17 mouse cellular contexts compared by ENCODE assay signal in genomic region chr1:95065620-95066019, GRCm38 (mm10).
"Had no signal": no experiment of that assay in that cellular context is flagged by ENCODE, and none has a peak within 500 bp of the region (broad histone marks: within the 10 kb centered on the region; RNA-seq: fewer than 3 reads in every experiment).

No protein-coding gene starts in this region.

- H3K36me3 ChIP-seq: neural tube, embryonic 12.5 days; neural tube, embryonic 13.5 days; neural tube, embryonic 15.5 days; stomach, embryonic 15.5 days had no signal

- H3K27ac ChIP-seq: neural tube, embryonic 12.5 days; neural tube, embryonic 13.5 days; neural tube, embryonic 15.5 days; stomach, embryonic 15.5 days; stomach, postnatal 0 days had no signal

- H3K9me3 ChIP-seq: neural tube, embryonic 12.5 days; neural tube, embryonic 13.5 days; neural tube, embryonic 15.5 days; stomach, embryonic 15.5 days had no signal

- H3K4me3 ChIP-seq: neural tube, embryonic 12.5 days; neural tube, embryonic 13.5 days; neural tube, embryonic 15.5 days; stomach, embryonic 15.5 days had no signal

- H3K4me1 ChIP-seq: neural tube, embryonic 12.5 days; neural tube, embryonic 13.5 days; neural tube, embryonic 15.5 days; stomach, embryonic 15.5 days had no signal

- DNase-seq: retina, postnatal 1 day; right cerebral cortex, adult 18-20 months; right cerebral cortex, postnatal 14 days; right cerebral cortex, postnatal 25 days; right cerebral cortex, postnatal 4 days; spleen, adult 18-20 months; thymus, adult 18-20 months; thymus, adult 2 months; thymus, postnatal 14 days; thymus, postnatal 25 days; thymus, postnatal 36 days; thymus, postnatal 4 days had no signal

- H3K27me3 ChIP-seq: neural tube, embryonic 12.5 days; neural tube, embryonic 13.5 days; neural tube, embryonic 15.5 days; stomach, embryonic 15.5 days had no signal

- H3K9ac ChIP-seq: neural tube, embryonic 12.5 days; neural tube, embryonic 13.5 days; neural tube, embryonic 15.5 days; stomach, embryonic 15.5 days had no signal

- H3K4me2 ChIP-seq: neural tube, embryonic 12.5 days; neural tube, embryonic 13.5 days; neural tube, embryonic 15.5 days; stomach, embryonic 15.5 days had no signal
